Mouse (Mus musculus): ENCODE data around the gene Ppp1r13b.
"Not testable (repeated sequence)": the region's sequence is repeated elsewhere in the genome, so short reads cannot be mapped to it uniquely, and the experiment has no call there.

Ppp1r13b gene

GRCm38 (mm10) chr12:111907970-111908681 lies at the start of gene Ppp1r13b:
Ppp1r13b (minus strand) TSS chr12:111908110.
- peak; percentile 84 for DNase-seq (ENCODE audit: low spot score)

- no peak for DNase-seq (ENCODE audit: low spot score)
Measured at GRCm38 (mm10) chr12:111956173-111956572, 48.3 kb upstream of the Ppp1r13b start.

DNA sequence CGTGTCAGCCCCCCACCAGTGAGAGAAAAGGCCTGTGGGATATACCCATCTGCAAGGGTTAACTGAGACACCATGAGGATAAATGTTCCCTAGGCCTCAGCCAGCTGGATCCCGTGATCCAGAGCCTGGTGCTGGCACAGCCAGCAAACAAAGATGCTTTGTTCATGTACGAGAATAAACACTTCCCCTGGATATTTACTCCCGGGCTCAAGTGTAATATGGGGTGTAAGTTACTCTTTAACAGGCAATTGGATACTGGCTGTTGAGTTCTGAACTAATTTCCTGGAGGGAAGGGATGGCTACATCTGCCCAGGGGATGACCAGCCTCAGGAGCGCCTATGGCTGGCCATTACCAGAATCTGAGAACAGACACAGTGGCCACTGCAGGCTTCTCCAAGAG lies 43.8 kb upstream of the Ppp1r13b start:
- DNase-seq (ENCODE audit: low spot score): no peak

DNA sequence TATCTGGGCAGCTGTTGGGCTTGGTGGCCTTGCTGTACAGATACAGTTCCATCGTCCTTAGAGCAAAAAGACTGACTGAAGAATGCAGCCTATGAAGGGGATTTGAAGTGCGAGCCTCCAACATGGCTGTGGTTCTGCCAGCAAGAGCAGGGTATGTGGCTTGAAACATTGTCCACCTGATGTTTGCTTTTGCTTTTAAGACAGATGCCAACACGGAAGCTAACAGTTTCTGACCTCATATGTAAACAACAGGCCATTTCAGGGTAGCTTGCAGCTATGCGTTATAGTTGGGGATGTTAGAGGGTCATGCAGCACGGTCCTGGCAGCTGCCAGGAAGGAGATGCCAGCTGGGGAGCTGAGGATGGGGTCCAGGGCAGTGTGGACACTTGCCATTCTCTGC lies 42.6 kb upstream of the Ppp1r13b start:
- DNase-seq (ENCODE audit: low spot score): no peak

- DNase-seq (ENCODE audit: low spot score): peak; percentile 42
Measured at GRCm38 (mm10) chr12:111946716-111947115, 38.8 kb upstream of the Ppp1r13b start.

DNA sequence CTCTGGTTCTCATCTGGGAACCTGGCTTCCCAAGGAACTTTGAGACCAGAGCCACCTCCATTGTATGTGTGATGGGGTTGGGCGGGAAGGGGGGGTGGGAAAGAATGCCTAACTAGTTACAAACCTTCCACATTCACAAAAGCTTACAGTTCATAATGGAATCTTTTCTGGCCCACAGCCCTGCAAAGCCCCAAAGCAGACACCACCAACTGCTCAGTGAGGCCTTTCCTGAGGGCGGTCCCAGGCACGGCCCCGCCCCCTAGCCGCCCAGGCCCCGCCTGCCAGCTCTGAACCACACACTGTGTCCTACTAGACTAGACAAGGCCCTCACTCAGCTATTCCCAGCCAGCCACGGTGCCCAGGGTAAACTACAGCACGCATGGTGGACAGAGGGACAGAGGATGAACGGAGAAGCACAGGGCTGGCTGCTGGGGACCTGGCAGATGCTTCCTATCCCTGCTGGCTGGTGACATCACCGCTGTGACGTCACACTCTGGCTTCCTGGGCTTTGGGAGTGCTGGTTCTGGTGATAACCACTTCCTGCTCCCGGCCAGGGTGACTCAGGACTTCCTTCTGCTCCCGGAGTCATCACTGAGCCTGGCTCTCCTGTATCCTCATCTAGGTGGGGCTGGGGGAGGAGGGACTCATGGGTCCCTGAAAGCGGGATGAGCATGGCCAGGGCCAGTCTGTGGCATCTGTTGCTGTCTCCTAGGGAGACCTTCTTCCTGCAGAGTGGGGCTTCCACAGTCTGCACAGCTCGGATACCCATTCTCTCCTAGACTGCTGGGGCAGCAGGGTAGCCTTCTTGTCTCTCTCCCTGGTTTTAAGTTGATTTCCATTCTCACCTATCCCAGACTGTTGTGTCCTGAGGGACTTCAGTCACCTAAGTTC lies 38.1 kb upstream of the Ppp1r13b start:
- DNase-seq (ENCODE audit: low spot score): not testable (repeated sequence)

- DNase-seq (ENCODE audit: low spot score): no peak
Measured at GRCm38 (mm10) chr12:111945115-111945514, 37.2 kb upstream of the Ppp1r13b start.

GRCm38 (mm10) chr12:111944065-111944987 lies 36.4 kb upstream of the Ppp1r13b start:
- DNase-seq (ENCODE audit: low spot score): peak; percentile 40

DNA sequence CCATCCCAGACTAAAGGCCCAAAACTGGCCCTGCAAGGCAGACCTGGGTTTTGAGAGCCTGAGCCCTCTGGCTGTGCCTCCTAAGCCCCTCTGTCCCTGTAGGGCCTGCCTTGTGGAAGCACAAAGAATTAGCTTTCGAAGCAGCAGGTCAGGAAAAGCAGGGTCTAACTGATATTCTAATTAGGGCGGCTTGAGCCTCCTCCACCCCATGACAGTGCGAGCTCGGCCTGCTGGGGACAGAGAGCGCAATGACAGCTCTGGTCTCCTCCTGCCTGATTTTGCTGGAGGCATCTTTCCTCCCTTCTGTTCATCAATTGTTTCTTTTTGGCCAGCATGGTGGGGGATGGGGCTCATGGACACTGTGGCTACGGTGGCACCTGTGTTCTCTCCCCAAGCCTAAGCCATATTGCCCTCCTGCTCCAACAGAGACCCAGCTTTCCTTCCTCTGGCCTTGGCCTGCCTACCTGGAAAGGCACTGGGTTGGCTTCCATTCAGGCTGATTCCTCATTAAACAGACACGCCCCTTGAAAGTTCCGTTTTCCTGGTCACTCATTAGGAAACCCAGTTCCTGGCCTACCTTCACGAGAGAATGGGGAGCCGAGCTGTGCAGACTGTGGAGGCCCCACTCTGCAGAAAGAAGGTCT lies 35.6 kb upstream of the Ppp1r13b start:
- no peak for DNase-seq (ENCODE audit: low spot score)

DNA sequence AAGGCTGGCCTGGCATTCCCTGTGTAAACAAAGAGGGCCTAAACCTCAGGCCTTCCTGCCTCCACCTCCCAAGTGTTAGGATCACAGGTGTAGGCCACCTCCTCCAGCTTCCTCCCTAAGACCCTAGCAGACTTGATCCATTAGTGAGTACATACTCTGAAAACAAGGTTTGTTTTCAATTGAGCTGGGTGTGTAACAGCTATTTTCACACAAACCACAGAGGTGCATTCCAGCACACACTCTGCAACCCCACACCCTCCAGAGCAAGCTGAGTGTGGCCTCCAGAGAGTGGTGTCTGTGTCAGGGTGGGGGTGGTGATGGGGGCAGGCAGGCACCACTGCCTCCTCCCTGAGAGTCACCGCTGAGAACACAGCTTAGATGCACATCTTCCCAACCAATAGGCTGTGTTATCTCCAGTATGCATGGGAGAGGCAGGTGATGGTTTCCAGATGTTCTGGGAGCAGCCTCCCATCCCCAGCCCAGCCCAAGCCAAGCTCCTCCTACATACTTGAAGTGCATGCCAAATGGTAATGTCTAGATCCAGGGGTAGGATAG lies 30.8 kb upstream of the Ppp1r13b start:
- DNase-seq (ENCODE audit: low spot score): no peak

DNA sequence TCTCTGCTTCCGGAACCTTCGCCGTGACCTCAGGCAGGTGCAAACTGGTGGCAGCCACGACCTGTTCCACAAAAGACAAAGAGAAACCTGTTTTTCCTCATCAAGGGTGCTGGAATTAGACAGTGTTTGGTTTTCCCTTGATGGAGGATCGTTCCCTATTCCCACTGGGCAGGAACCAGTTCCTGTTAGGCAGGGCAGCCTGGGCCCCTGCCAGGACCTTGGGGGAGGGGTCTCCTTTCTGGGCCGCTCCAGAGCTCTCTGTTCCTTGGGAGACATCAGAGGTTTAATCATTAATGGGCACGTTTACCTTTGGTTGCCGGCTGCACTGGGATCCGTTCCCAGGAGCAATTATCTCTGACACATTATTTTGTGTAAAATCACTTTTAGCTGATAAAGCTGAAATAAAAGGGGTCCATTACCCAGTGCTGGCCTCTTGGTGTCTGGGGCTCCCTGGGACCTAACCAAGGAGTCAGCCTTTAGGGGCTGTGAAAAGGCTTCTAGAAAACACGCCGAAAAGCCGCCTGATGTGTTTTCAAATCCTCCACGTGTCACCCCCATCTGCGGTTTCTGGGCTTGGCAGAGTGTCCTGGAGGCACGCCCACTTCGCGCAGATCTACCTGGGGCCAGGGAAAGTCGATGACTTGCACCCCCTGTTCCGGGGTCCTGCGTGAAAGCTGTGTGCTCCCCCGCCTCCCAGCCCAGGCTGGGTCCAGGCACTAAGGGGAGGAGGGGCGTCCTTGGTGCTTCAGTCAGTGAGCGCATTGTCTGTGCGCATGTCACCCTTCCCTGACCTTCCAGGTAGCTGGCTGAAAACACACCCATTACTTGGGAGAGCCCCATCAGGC lies 29.0 kb upstream of the Ppp1r13b start:
- DNase-seq (ENCODE audit: low spot score): no peak

DNA sequence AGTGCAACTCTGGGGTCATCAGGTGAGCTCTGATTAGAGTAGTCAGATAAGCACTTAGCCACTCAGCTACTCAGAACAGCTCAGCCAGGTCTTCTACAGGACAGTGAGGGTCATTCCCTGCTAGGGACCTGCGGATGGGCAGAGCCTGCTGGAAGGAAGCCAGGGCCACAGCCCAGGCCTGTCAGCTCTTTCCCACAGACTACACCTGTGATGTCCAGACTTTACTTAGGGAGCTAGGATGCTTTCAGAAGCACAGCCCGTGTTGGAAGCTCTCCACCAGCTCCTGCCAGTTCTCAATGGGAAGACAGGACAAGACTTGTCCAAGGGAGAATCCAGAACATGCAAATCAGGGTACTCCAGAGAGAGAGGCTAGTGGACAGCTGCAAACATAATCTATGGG lies 26.1 kb upstream of the Ppp1r13b start:
- no peak for DNase-seq (ENCODE audit: low spot score)

- no peak for DNase-seq (ENCODE audit: low spot score)
Measured at GRCm38 (mm10) chr12:111933032-111933704, 25.3 kb upstream of the Ppp1r13b start.

- no peak for DNase-seq (ENCODE audit: low spot score)
Measured at GRCm38 (mm10) chr12:111932513-111932912, 24.6 kb upstream of the Ppp1r13b start.

DNA sequence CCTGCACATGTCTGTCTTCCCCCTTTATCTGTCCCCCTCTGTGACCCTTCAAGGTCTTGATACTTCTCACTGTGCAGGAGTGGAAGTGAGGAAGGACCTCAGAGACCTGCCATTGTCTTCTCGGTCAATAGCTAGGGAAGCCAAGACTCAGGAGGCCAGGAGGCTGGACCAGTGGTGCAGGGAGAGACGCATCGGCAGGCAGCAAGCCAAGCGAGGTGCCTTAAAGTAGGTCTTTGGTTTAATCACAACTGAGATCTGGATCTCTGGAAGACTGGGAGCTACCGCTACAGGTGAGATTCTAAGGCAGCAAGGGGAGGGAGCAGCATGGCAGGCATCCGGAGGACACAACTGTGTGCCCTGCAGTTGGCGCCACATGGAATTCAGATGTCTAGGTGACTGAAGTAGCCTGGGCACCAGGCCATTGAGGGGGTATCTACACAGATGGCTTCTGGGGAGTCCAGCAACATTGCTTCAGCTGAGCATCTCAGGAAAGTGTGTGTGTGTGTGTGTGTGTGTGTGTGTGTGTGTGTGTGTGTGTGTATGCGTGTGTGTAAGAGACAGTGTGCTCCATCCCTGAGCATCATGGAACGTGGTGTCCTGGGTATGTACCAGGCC lies 23.6 kb upstream of the Ppp1r13b start:
- no peak for DNase-seq (ENCODE audit: low spot score)

- no peak for DNase-seq (ENCODE audit: low spot score)
Measured at GRCm38 (mm10) chr12:111928411-111928966, 20.6 kb upstream of the Ppp1r13b start.

DNA sequence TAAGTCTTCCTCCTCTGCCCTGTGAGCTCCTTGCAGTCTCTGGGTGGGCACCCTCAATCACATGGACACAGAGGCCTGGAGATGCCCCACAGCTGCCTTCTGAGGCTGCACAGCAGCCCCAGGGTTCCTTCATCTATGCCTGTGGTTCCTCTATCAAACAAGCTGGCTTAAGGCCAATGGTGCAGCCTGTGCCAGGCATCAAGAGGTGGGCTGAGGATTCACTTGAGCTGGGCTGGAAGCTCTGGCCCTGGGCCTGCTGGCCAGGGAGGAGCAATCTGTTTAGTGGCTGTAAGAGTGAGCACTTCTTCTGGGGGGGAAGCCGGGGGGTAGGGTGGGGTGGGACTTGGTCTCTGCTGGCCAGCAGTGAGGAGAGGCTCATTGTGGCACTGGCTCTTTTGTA lies 19.4 kb upstream of the Ppp1r13b start:
- no peak for DNase-seq (ENCODE audit: low spot score)

- no peak for DNase-seq (ENCODE audit: low spot score)
Measured at GRCm38 (mm10) chr12:111923117-111923516, 15.2 kb upstream of the Ppp1r13b start.

DNA sequence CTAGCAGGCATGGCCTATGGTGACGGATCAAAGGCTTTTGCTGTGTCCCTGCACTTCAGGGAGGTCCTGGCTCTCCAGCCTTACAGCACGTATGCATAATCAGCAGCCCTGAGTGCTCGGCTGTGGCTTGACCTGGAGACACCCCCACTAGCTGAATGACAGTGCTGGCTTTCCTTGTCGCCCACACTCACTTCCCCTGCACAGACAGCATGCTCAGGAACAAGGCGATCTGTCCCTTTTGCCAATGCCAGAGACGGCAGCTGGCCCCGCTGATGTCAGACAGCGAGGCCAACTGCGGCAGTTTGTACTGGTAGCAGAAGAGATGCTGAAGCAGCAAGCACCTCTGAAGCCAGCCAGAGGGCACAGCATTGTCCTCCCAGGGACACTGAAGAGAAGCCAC lies 12.1 kb upstream of the Ppp1r13b start:
- DNase-seq (ENCODE audit: low spot score): no peak

Measured in spleen, adult 12 weeks (tissue).